Comparison of ENCODE assay signal across 24 mouse cellular contexts in genomic region chr3:120779091-120779490, GRCm38 (mm10).
DNase-seq lines count a peak whose midpoint lies in the region; ATAC-seq and TF ChIP-seq lines count a peak whose summit lies in the region.
"Had no signal": no experiment of that assay in that cellular context is flagged by ENCODE, and none has a peak within 500 bp of the region (broad histone marks: within the 10 kb centered on the region; RNA-seq: fewer than 3 reads in every experiment).

No protein-coding gene starts in this region.

- H3K4me3 ChIP-seq in heart, embryonic 10.5 days = no peak overlapping the region
- no peak overlapping the region for H3K4me3 ChIP-seq in kidney, embryonic 16.5 days (ENCODE audit: low read length)
- no peak overlapping the region for H3K4me3 ChIP-seq in midbrain, postnatal 0 days (ENCODE audit: low read depth, low read length)
- no peak overlapping the region for H3K4me3 ChIP-seq in midbrain, embryonic 11.5 days (ENCODE audit: low read depth, low read length)
- H3K4me3 ChIP-seq: embryonic facial prominence, embryonic 12.5 days; forebrain, embryonic 10.5 days; hindbrain, embryonic 15.5 days; limb, embryonic 13.5 days; midbrain, embryonic 15.5 days had no signal

- H3K4me2 ChIP-seq in kidney, embryonic 16.5 days (replicated peaks; ENCODE audit: low read depth, low read length) = no peak overlapping the region
- no peak overlapping the region for H3K4me2 ChIP-seq in midbrain, postnatal 0 days (ENCODE audit: low read depth, low read length, poor library complexity, severe bottlenecking)
- no peak overlapping the region for H3K4me2 ChIP-seq in midbrain, embryonic 11.5 days
- H3K4me2 ChIP-seq: embryonic facial prominence, embryonic 12.5 days; heart, embryonic 11.5 days; hindbrain, embryonic 15.5 days; limb, embryonic 13.5 days; liver, embryonic 11.5 days; midbrain, embryonic 15.5 days had no signal

- H3K27ac ChIP-seq in heart, embryonic 10.5 days = no peak overlapping the region
- H3K27ac ChIP-seq in kidney, embryonic 16.5 days (ENCODE audit: low read length) = no peak overlapping the region
- H3K27ac ChIP-seq in midbrain, postnatal 0 days (ENCODE audit: low read depth, low read length) = no peak overlapping the region
- H3K27ac ChIP-seq in midbrain, embryonic 11.5 days (ENCODE audit: low read depth, low read length) = no peak overlapping the region
- H3K27ac ChIP-seq: embryonic facial prominence, embryonic 12.5 days; forebrain, embryonic 10.5 days; hindbrain, embryonic 15.5 days; limb, embryonic 13.5 days; midbrain, embryonic 15.5 days had no signal

- H3K36me3 ChIP-seq in heart, embryonic 10.5 days = no peaks in the 10 kb centered on the region
- no peaks in the 10 kb centered on the region for H3K36me3 ChIP-seq in kidney, embryonic 16.5 days (ENCODE audit: insufficient read depth, low read length)
- H3K36me3 ChIP-seq in midbrain, postnatal 0 days (ENCODE audit: insufficient read depth, low read length) = no peaks in the 10 kb centered on the region
- H3K36me3 ChIP-seq in midbrain, embryonic 11.5 days (ENCODE audit: control insufficient read depth, insufficient read depth, low read length) = no peaks in the 10 kb centered on the region
- H3K36me3 ChIP-seq: embryonic facial prominence, embryonic 12.5 days; forebrain, embryonic 10.5 days; G1E; hindbrain, embryonic 15.5 days; limb, embryonic 13.5 days; midbrain, embryonic 15.5 days had no signal

- no peaks in the 10 kb centered on the region for H3K27me3 ChIP-seq in heart, embryonic 10.5 days (ENCODE audit: insufficient read depth, poor library complexity, severe bottlenecking)
- no peaks in the 10 kb centered on the region for H3K27me3 ChIP-seq in kidney, embryonic 16.5 days (ENCODE audit: insufficient read depth, low read length)
- no peaks in the 10 kb centered on the region for H3K27me3 ChIP-seq in midbrain, postnatal 0 days (ENCODE audit: insufficient read depth, low read length)
- no peaks in the 10 kb centered on the region for H3K27me3 ChIP-seq in midbrain, embryonic 11.5 days (ENCODE audit: control insufficient read depth, insufficient read depth, low read length)
- H3K27me3 ChIP-seq: embryonic facial prominence, embryonic 12.5 days; hindbrain, embryonic 15.5 days; limb, embryonic 13.5 days; midbrain, embryonic 15.5 days had no signal

- peak; percentile 14; the same call in 1 of the 2 replicates for TF ChIP-seq CTCF in midbrain, postnatal 0 days (IDR thresholded peaks at IDR 0.05)

- no peaks in the 10 kb centered on the region for H3K4me1 ChIP-seq in heart, embryonic 10.5 days
- H3K4me1 ChIP-seq in kidney, embryonic 16.5 days (ENCODE audit: insufficient read depth, low read length) = no peaks in the 10 kb centered on the region
- no peaks in the 10 kb centered on the region for H3K4me1 ChIP-seq in midbrain, postnatal 0 days (ENCODE audit: insufficient read depth, low read length)
- H3K4me1 ChIP-seq in midbrain, embryonic 11.5 days (ENCODE audit: control insufficient read depth, insufficient read depth, low read length) = no peaks in the 10 kb centered on the region
- H3K4me1 ChIP-seq: embryonic facial prominence, embryonic 12.5 days; forebrain, embryonic 10.5 days; hindbrain, embryonic 15.5 days; limb, embryonic 13.5 days; midbrain, embryonic 15.5 days had no signal

- intact Hi-C loops in heart, postnatal 10 days (cut with DNase I) = no loop called here

- H3K9ac ChIP-seq in kidney, embryonic 16.5 days (replicated peaks; ENCODE audit: low read length) = no peak overlapping the region
- no peak overlapping the region for H3K9ac ChIP-seq in midbrain, postnatal 0 days (replicated peaks; ENCODE audit: low read length, poor library complexity, severe bottlenecking)
- H3K9ac ChIP-seq in midbrain, embryonic 11.5 days (ENCODE audit: low read length) = no peak overlapping the region
- H3K9ac ChIP-seq: embryonic facial prominence, embryonic 12.5 days; hindbrain, embryonic 15.5 days; limb, embryonic 13.5 days; midbrain, embryonic 15.5 days had no signal

- no peak for ATAC-seq in cerebellum, adult (ENCODE audit: insufficient number of reproducible peaks, low FRiP score, low TSS enrichment)
- ATAC-seq in kidney, embryonic 16.5 days (ENCODE audit: low FRiP score, low TSS enrichment) = no peak
- ATAC-seq in midbrain, postnatal 0 days (ENCODE audit: low FRiP score) = no peak
- no peak for ATAC-seq in midbrain, embryonic 11.5 days (ENCODE audit: low FRiP score)
- ATAC-seq: forebrain, embryonic 16.5 days; midbrain, embryonic 15.5 days had no signal

- no peaks in the 10 kb centered on the region for H3K9me3 ChIP-seq in heart, embryonic 10.5 days
- H3K9me3 ChIP-seq in kidney, embryonic 16.5 days (ENCODE audit: low read length) = no peaks in the 10 kb centered on the region
- H3K9me3 ChIP-seq in midbrain, postnatal 0 days (ENCODE audit: low read length) = no peaks in the 10 kb centered on the region
- H3K9me3 ChIP-seq in midbrain, embryonic 11.5 days (ENCODE audit: control insufficient read depth, low read length) = no peaks in the 10 kb centered on the region
- H3K9me3 ChIP-seq: embryonic facial prominence, embryonic 12.5 days; forebrain, embryonic 10.5 days; hindbrain, embryonic 15.5 days; limb, embryonic 13.5 days; midbrain, embryonic 15.5 days had no signal

- DNase-seq in cerebellum, postnatal 14 days = peak; percentile 72
- DNase-seq in heart, postnatal 10 days = peak; percentile 2 to 7
- DNase-seq in heart, embryonic 10.5 days (ENCODE audit: low spot score) = no peak
- DNase-seq in kidney, postnatal 14 days = peak; percentile 8
- peak; percentile 22 for DNase-seq in midbrain, postnatal 0 days (ENCODE audit: low spot score)
- no peak for DNase-seq in midbrain, embryonic 11.5 days (ENCODE audit: low spot score, missing footprints)
- DNase-seq: adrenal gland, postnatal 14 days; cerebellum, postnatal 36 days; gastrocnemius, postnatal 10 days; kidney, adult 9 months; spleen, adult 18-20 months; thymus, adult 2 months; thymus, postnatal 36 days had no signal

Comparison
In these comparisons a context has a peak if more than half of its experiments do, and no peak if none do; other contexts are left out.
1. DNase-seq: peak in cerebellum, postnatal 14 days (2 of 2), heart, postnatal 10 days (2 of 2), kidney, postnatal 14 days (single experiment) and midbrain, postnatal 0 days (single experiment); none in heart, embryonic 10.5 days (single experiment) and midbrain, embryonic 11.5 days (single experiment).